Mouse (Mus musculus) heart, postnatal 0 days (tissue): Measurements from ENCODE around the gene Shq1. TPM values are rescaled to one million over a fixed set of nuclear protein-coding genes. Genes with fewer than 3 reads are reported as not detected.

Source experiments
- ATAC-seq: fragments of 200-750 bp; cut with Nextera tagmentation; 2 replicates; pipeline ENCODE4 v1.8.0; 2017; ENCODE audit warnings: low read depth, moderate number of reproducible peaks, moderate library complexity; ENCODE audit not compliant: insufficient read depth
- DNase-seq: peaks from one replicate; pipeline ENCODE4 v3.0.0-alpha.2; 2016; ENCODE audit warnings: low spot score
- H3K27ac ChIP-seq: fragments of 300-500 bp; sonication (generic); 2 replicates; pipeline ENCODE4 v1.5.1; 2014; ENCODE audit warnings: low read depth, mild to moderate bottlenecking
- H3K27me3 ChIP-seq: fragments of 300-500 bp; sonication (generic); 2 replicates; pipeline ENCODE4 v1.6.1; 2014; ENCODE audit warnings: low read length, mixed read lengths; ENCODE audit not compliant: control insufficient read depth, insufficient read depth
- H3K36me3 ChIP-seq: fragments of 300-500 bp; sonication (generic); replicated peaks from 2 replicates; pipeline ENCODE4 v1.6.1; 2014; ENCODE audit warnings: low read length, mixed read lengths; ENCODE audit not compliant: control insufficient read depth, insufficient read depth
- H3K4me1 ChIP-seq: fragments of 300-500 bp; sonication (generic); 2 replicates; pipeline ENCODE4 v1.6.1; 2014; ENCODE audit warnings: antibody characterized with exemption; ENCODE audit not compliant: control insufficient read depth, insufficient read depth
- H3K4me2 ChIP-seq: fragments of 300-500 bp; sonication (generic); 2 replicates; pipeline ENCODE4 v1.6.1; 2014; ENCODE audit warnings: low read depth, mild to moderate bottlenecking, low read length, moderate library complexity
- H3K4me3 ChIP-seq: fragments of 300-500 bp; sonication (generic); 2 replicates; pipeline ENCODE4 v1.5.1; 2014; ENCODE audit warnings: low read depth, low read length
- H3K9ac ChIP-seq: fragments of 300-500 bp; sonication (generic); replicated peaks from 2 replicates; pipeline ENCODE4 v1.6.1; 2014; ENCODE audit warnings: low read depth, low read length, mixed read lengths
- H3K9me3 ChIP-seq: fragments of 300-500 bp; sonication (generic); replicated peaks from 2 replicates; pipeline ENCODE4 v1.6.1; 2016; ENCODE audit warnings: low read length; ENCODE audit not compliant: control insufficient read depth
- CTCF ChIP-seq: IDR thresholded peaks from 2 replicates; pipeline ENCODE4 v1.5.1; 2016; ENCODE audit warnings: antibody characterized with exemption, control low read depth, low read depth
- EP300 ChIP-seq: IDR thresholded peaks from 2 replicates; pipeline ENCODE4 v1.6.1; 2016; ENCODE audit warnings: antibody characterized with exemption, low read depth
- whole genome bisulfite sequencing: fragments of 180-500 bp; shearing (Covaris S2); extraction: QIAGEN DNeasy Blood & Tissue Kit; methylation state at CpG from one replicate; pipeline ENCODE4 v1.1.7; 2014; 5-methylcytosine and 5-hydroxymethylcytosine counted together
- polyA plus RNA-seq: library from polyadenylated mRNA; unstranded; fragments of >200 nt; fragmentation: Nextera tagmentation; extraction: Ambion mirVana; gene quantifications from 2 replicates; pipeline ENCODE4 v1.2.1, GENCODE M21; 2015
- total RNA-seq: library from RNA; depleted of rRNA; stranded (reverse); fragments of >200 nt; gene quantifications from 2 replicates; pipeline ENCODE4 v1.2.3, GENCODE M21; 2014; ENCODE audit warnings: low replicate concordance

The Shq1 gene
- total and polyA plus RNA-seq, 2 experiments from 2014 or later: 1.4 to 5.1 TPM

DNA sequence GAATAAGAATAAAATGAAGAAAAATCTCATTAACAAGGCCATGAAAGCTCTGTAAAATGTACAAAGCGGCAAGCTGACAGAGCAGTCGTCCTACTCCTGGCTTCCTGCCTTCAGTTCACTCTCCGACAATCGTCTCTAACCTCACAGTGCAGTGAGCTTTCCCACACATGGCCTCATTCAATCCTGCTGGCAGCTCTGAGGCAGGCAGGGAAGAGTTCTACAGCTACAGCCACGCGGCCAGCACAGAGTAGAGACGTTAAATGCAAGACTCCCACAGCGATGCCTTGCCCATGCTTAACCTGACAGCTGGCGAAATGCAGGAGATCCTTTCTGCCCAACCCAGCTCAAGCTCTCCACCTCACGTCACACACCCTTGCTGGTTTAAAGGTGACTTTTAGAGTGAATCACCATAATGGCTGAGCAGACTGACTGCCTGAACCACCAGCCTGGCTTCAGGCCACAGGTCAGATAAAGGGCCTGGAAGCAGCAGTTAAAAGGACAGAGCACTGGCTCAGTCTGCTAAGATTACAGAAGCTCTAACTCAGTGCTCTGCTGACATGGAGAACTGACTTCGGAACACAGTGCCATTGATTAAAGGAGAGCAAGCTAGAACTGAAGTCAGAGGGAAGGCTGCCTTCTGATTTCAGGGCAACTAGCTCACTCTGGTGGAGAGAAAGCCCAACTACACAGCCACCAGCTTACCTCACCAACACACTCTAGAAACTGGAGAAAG is 25.3 kb downstream of the Shq1 start:
- 39% methylated on average over 11 of the region's 11 CpGs for WGBS
- DNase-seq: peak; percentile 78
- H3K27ac ChIP-seq: peak overlapping the region; percentile 57
- no peaks in the 10 kb centered on the region for H3K36me3 ChIP-seq
- H3K9ac ChIP-seq: no peak overlapping the region
- no peaks in the 10 kb centered on the region for H3K4me1 ChIP-seq
- H3K4me2 ChIP-seq: peak overlapping the region; percentile 44
- ATAC-seq: peak; percentile 85
- no peaks in the 10 kb centered on the region for H3K9me3 ChIP-seq
- H3K4me3 ChIP-seq: no peak overlapping the region
- TF ChIP-seq CTCF (peak; percentile 79), EP300 (no peak)
- H3K27me3 ChIP-seq: no peaks in the 10 kb centered on the region

DNA sequence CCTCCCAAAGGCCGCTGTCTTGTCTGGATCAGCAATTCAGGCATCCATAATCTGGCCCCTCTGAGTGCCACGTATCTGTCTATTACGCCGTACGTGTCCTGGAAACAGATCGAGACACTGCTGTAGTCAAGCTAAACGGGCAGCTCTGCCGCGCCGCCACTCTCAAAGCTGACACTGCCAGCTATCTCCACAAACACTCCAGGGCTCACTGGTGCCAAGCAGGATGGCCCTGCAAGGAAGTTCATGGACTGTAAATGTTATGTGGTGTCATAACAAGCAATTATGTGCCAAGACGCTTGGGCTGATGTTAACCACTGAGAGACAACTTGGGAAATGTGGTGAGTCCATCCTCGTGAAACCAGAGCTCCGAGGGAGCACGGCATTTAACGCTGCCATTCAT is 26.3 kb downstream of the Shq1 start:
- H3K4me2 ChIP-seq: no peak overlapping the region
- H3K36me3 ChIP-seq: no peaks in the 10 kb centered on the region
- no peak overlapping the region for H3K9ac ChIP-seq
- H3K27me3 ChIP-seq: no peaks in the 10 kb centered on the region
- no peaks in the 10 kb centered on the region for H3K4me1 ChIP-seq
- DNase-seq (no peak), ATAC-seq (no peak)
- 68% methylated on average over 15 of the region's 15 CpGs for WGBS
- no peak overlapping the region for H3K4me3 ChIP-seq
- H3K9me3 ChIP-seq: no peaks in the 10 kb centered on the region
- no peak for TF ChIP-seq EP300
- no peak overlapping the region for H3K27ac ChIP-seq

DNA sequence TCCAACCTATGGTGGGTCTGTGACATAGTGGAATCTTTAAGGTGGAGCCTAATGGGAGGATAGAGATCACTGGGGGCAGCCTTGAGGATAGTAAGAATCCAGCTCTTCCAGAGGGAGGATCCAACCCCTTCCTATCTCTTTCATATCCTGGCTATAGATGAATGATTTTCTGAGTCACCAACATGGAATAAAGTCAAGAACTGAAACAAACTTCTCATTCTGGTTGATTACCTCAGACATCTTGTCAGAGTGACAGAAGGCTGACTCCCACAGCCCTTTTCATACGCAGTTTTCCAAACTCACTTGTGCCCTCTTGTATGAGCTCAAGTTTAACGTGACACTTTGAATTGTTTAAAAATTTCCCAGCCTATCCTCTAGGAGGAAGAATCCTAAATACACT is 28.2 kb downstream of the Shq1 start:
- Histone ChIP-seq H3K4me3 (no peak overlapping the region), H3K36me3 (no peaks in the 10 kb centered on the region), H3K27me3 (no peaks in the 10 kb centered on the region), H3K9me3 (no peaks in the 10 kb centered on the region), H3K4me2 (no peak overlapping the region), H3K9ac (no peak overlapping the region), H3K27ac (no peak overlapping the region), H3K4me1 (no peaks in the 10 kb centered on the region)
- DNase-seq (no peak), ATAC-seq (no peak)
- no peak for TF ChIP-seq CTCF
- no peak for TF ChIP-seq EP300
- WGBS: 85% methylated on average over 2 of the region's 2 CpGs

DNA sequence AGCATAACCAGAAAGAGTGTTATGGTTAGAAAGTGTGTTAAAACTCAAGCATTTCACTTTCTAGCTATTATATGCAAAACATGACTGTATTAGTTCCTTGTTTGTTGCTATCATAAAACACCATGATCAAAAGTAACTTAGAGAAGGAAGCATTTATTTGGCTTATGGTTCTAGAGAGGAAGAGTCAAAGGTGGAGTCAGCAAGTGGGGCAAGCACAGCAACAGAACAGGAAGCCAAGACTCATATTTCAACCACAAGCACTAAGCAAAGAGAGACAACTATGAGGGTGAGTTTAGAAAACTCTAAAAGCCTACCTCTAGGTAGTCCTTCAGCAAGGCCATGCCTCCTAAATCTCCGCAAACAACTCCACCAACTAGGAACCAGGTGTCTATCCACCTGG is 30.4 kb downstream of the Shq1 start:
- no peaks in the 10 kb centered on the region for H3K4me1 ChIP-seq
- no peak overlapping the region for H3K27ac ChIP-seq
- no peak for DNase-seq
- no peak overlapping the region for H3K4me2 ChIP-seq
- H3K9me3 ChIP-seq: no peaks in the 10 kb centered on the region
- H3K27me3 ChIP-seq: no peaks in the 10 kb centered on the region
- WGBS: 82% methylated on average over 1 of the region's 1 CpGs
- H3K9ac ChIP-seq: no peak overlapping the region
- TF ChIP-seq EP300 (no peak), CTCF (no peak)
- no peak for ATAC-seq
- no peaks in the 10 kb centered on the region for H3K36me3 ChIP-seq
- no peak overlapping the region for H3K4me3 ChIP-seq

DNA sequence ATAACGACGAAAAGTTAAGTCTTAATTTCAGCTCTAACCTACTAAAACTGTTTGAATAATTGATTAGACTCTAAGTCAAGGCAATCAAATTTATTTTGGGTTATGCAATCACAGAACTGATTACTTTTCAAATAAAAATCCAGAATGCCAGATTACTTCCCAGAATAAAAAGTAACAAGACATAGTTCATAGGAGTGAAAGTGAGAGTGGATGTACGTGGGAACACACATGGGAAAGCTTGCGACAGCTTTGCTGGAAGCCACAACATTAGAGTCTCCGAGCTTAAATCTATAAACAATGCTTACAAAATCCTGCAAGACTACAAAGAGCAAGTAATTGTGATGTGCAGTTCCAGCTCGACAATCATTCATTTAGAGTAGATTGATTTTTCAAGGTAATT is 41.9 kb downstream of the Shq1 start:
- no peaks in the 10 kb centered on the region for H3K9me3 ChIP-seq
- H3K36me3 ChIP-seq: no peaks in the 10 kb centered on the region; the same call in 1 of the 2 replicates
- no peak overlapping the region for H3K27ac ChIP-seq
- no peak for TF ChIP-seq CTCF
- no peak for TF ChIP-seq EP300
- H3K27me3 ChIP-seq: no peaks in the 10 kb centered on the region
- 83% methylated on average over 6 of the region's 6 CpGs for WGBS
- DNase-seq (no peak), ATAC-seq (no peak)
- H3K4me2 ChIP-seq: no peak overlapping the region
- H3K4me3 ChIP-seq: no peak overlapping the region
- no peaks in the 10 kb centered on the region for H3K4me1 ChIP-seq
- no peak overlapping the region for H3K9ac ChIP-seq

DNA sequence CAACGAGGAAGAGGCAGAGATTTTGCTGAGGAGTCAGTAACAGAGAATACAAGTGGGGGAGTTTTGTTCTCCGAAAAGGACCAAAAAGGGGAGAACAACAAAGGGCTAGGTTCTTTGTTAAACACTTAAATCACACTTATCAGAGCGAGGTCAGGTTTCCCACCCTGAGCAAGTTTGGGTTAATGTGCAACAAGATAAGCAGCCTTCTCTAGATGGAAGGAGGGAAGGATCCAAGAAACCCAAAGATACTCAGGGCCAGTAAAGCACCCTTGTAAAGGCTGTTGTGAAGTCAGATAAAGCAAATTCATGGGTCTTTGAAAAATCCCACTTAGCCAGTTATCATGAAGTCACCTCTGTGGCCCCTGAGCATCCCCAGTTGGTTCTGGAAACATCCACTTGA is 42.7 kb downstream of the Shq1 start:
- H3K9me3 ChIP-seq: no peaks in the 10 kb centered on the region
- H3K27ac ChIP-seq: no peak overlapping the region
- 74% methylated on average over 3 of the region's 3 CpGs for WGBS
- H3K27me3 ChIP-seq: no peaks in the 10 kb centered on the region
- H3K9ac ChIP-seq: no peak overlapping the region
- ATAC-seq: no peak
- TF ChIP-seq CTCF: no peak
- TF ChIP-seq EP300: no peak
- H3K4me1 ChIP-seq: peaks cover 3% of the 10 kb centered on the region; the same call in 1 of the 2 replicates
- H3K4me2 ChIP-seq: no peak overlapping the region
- no peak overlapping the region for H3K4me3 ChIP-seq
- H3K36me3 ChIP-seq: no peaks in the 10 kb centered on the region; the same call in 1 of the 2 replicates
- no peak for DNase-seq
